Mouse (Mus musculus) embryonic fibroblast, embryonic 13.5 days (primary cell): ENCODE measurements around the gene March4.

ENCODE experiments used
- CTCF ChIP-seq: IDR thresholded peaks from 2 replicates; pipeline ENCODE4 v1.5.1; 2011; ENCODE audit warnings: mild to moderate bottlenecking, control low read depth, low read length, moderate library complexity, borderline replicate concordance; ENCODE audit not compliant: insufficient read depth
- POLR2A ChIP-seq: IDR thresholded peaks from 2 replicates; pipeline ENCODE4 v1.6.1; 2011; ENCODE audit warnings: low read depth, mild to moderate bottlenecking, control low read depth, low read length, moderate library complexity

GRCm38 (mm10) chr1:72536611-72537351 is at the start of gene March4:
- TF ChIP-seq CTCF (no peak), POLR2A (no peak)
